In the genomic region with DNA sequence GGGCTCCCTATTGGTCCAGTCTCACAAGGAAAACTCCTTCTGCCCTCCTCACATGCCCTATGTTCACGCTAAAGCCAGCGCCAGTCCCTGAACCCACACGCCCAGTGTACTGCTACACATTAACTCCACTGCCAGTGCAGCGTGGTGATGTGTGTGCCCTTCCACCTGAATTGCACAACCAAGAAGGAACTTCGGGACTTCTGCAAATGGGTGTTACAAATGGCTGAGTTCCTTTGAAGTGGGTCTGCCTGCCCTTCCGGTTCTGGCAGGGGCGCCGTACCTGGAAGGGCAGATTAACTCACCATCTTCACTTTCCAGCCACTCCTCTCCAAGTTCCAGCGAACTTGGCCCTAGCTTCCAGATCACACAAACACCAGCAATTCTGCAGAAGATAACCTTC, we compare ENCODE assay signal across 8 mouse cellular contexts. TPM values are rescaled to one million over a fixed set of nuclear protein-coding genes. Genes with fewer than 3 reads are reported as not detected.
DNase-seq lines count a peak whose midpoint lies in the region; ATAC-seq and TF ChIP-seq lines count a peak whose summit lies in the region.

No protein-coding gene starts in this region.

- H3K9me3 ChIP-seq in E14TG2a.4 (ENCODE audit: low read length) = no peaks in the 10 kb centered on the region
- H3K9me3 ChIP-seq in embryonic facial prominence, embryonic 10.5 days = 0 out of 2 replicates have a peak, but pooled peaks cover 3% of the 10 kb centered on the region
- no peaks in the 10 kb centered on the region for H3K9me3 ChIP-seq in hindbrain, embryonic 15.5 days
- no peaks in the 10 kb centered on the region for H3K9me3 ChIP-seq in liver, embryonic 14.5 days (ENCODE audit: control insufficient read depth, low read length)
- H3K9me3 ChIP-seq in neural tube, embryonic 15.5 days (replicated peaks) = no peaks in the 10 kb centered on the region

- peaks cover 96% of the 10 kb centered on the region for H3K4me1 ChIP-seq in E14TG2a.4 (replicated peaks; ENCODE audit: low read depth, low read length)
- H3K4me1 ChIP-seq in embryonic facial prominence, embryonic 10.5 days = peaks cover 65% of the 10 kb centered on the region
- peaks cover 31% of the 10 kb centered on the region for H3K4me1 ChIP-seq in hindbrain, embryonic 15.5 days (replicated peaks)
- H3K4me1 ChIP-seq in liver, embryonic 14.5 days (replicated peaks; ENCODE audit: control insufficient read depth in 2 of 2, insufficient read depth in 2 of 2, low read length in 1 of 2) = peaks cover 2 to 37% of the 10 kb centered on the region in 2 experiments; a peak in 3 of 4 replicates
- H3K4me1 ChIP-seq in neural tube, embryonic 15.5 days = peaks cover 42% of the 10 kb centered on the region

- H3K4me2 ChIP-seq in hindbrain, embryonic 15.5 days = peak overlapping the region; percentile 54
- H3K4me2 ChIP-seq in liver, embryonic 14.5 days (ENCODE audit: low read depth) = peak overlapping the region; percentile 55
- peak overlapping the region; percentile 63 for H3K4me2 ChIP-seq in neural tube, embryonic 15.5 days

- H3K27ac ChIP-seq in embryonic facial prominence, embryonic 10.5 days (replicated peaks) = peak overlapping the region; percentile 84
- H3K27ac ChIP-seq in hindbrain, embryonic 15.5 days (replicated peaks) = peak overlapping the region; percentile 71; the same call in 1 of the 2 replicates
- no peak overlapping the region for H3K27ac ChIP-seq in liver, embryonic 14.5 days
- H3K27ac ChIP-seq in neural tube, embryonic 15.5 days (replicated peaks) = peak overlapping the region; percentile 60; the same call in 1 of the 2 replicates

- TF ChIP-seq EP300 in liver, embryonic 14.5 days (IDR thresholded peaks at IDR 0.05; ENCODE audit: low read depth) = no peak

- no peak for DNase-seq in embryonic facial prominence, embryonic 10.5 days (ENCODE audit: low spot score)
- DNase-seq in liver, embryonic 14.5 days (ENCODE audit: low read depth in 3 of 3, low spot score in 3 of 3) = no peak
- no peak for DNase-seq in layer of hippocampus, postnatal 10 days (ENCODE audit: low spot score in 2 of 2)
- DNase-seq in layer of hippocampus, adult 18-20 months (ENCODE audit: low spot score in 2 of 2) = no peak

- H3K27me3 ChIP-seq in E14TG2a.4 (ENCODE audit: insufficient read depth, low read length) = no peaks in the 10 kb centered on the region
- H3K27me3 ChIP-seq in embryonic facial prominence, embryonic 10.5 days (replicated peaks; ENCODE audit: low read depth, poor library complexity, severe bottlenecking) = 0 out of 2 replicates have a peak, but pooled peaks cover 3% of the 10 kb centered on the region
- no peaks in the 10 kb centered on the region for H3K27me3 ChIP-seq in hindbrain, embryonic 15.5 days
- H3K27me3 ChIP-seq in liver, embryonic 14.5 days (ENCODE audit: control insufficient read depth, insufficient read depth, low read length) = no peaks in the 10 kb centered on the region; the same call in 1 of the 2 replicates
- no peaks in the 10 kb centered on the region for H3K27me3 ChIP-seq in neural tube, embryonic 15.5 days (replicated peaks)

- ATAC-seq in hindbrain, embryonic 15.5 days (ENCODE audit: low FRiP score, low read depth) = no peak
- no peak for ATAC-seq in liver, embryonic 14.5 days (ENCODE audit: insufficient read depth)
- ATAC-seq in neural tube, embryonic 15.5 days (ENCODE audit: low FRiP score) = no peak
- ATAC-seq in activated CD4-positive, CD25-positive, alpha-beta regulatory T cell, adult 4 months = no peak

- no peak overlapping the region for H3K9ac ChIP-seq in hindbrain, embryonic 15.5 days
- H3K9ac ChIP-seq in liver, embryonic 14.5 days (replicated peaks) = no peak overlapping the region
- no peak overlapping the region for H3K9ac ChIP-seq in neural tube, embryonic 15.5 days (replicated peaks)

- WGBS in embryonic facial prominence, embryonic 10.5 days = 35% methylated on average over 9 of the region's 9 CpGs
- WGBS in hindbrain, embryonic 15.5 days = 52% methylated on average over 9 of the region's 9 CpGs
- 13% methylated on average over 9 of the region's 9 CpGs for WGBS in liver, embryonic 14.5 days (ENCODE audit: insufficient replicate concordance)
- 46% methylated on average over 9 of the region's 9 CpGs for WGBS in neural tube, embryonic 15.5 days

- H3K4me3 ChIP-seq in E14TG2a.4 (replicated peaks; ENCODE audit: low read length) = peak overlapping the region; percentile 70
- H3K4me3 ChIP-seq in embryonic facial prominence, embryonic 10.5 days = peak overlapping the region; percentile 48; the same call in 1 of the 2 replicates
- H3K4me3 ChIP-seq in hindbrain, embryonic 15.5 days = no peak overlapping the region
- H3K4me3 ChIP-seq in liver, embryonic 14.5 days (ENCODE audit: insufficient read depth in 1 of 2, low read depth in 2 of 2, low read length in 2 of 2) = no peak overlapping the region
- no peak overlapping the region for H3K4me3 ChIP-seq in neural tube, embryonic 15.5 days (replicated peaks)

- TF ChIP-seq CTCF in E14TG2a.4 (conservative IDR thresholded peaks at IDR 0.05; ENCODE audit: low read length) = no peak
- TF ChIP-seq CTCF in liver, embryonic 14.5 days (IDR thresholded peaks at IDR 0.05; ENCODE audit: low read depth) = no peak

- peaks cover 36% of the 10 kb centered on the region for H3K36me3 ChIP-seq in E14TG2a.4 (ENCODE audit: insufficient read depth, low read length)
- no peaks in the 10 kb centered on the region for H3K36me3 ChIP-seq in embryonic facial prominence, embryonic 10.5 days (replicated peaks)
- H3K36me3 ChIP-seq in hindbrain, embryonic 15.5 days = no peaks in the 10 kb centered on the region
- no peaks in the 10 kb centered on the region for H3K36me3 ChIP-seq in liver, embryonic 14.5 days (replicated peaks; ENCODE audit: control insufficient read depth, insufficient read depth, low read depth)
- H3K36me3 ChIP-seq in neural tube, embryonic 15.5 days = no peaks in the 10 kb centered on the region

RNA-seq across cellular contexts. Expression of gene Egln3, which starts 12.5 kb away (rescaled TPM):
- 4.7 and 5.5 TPM in 2 replicates for polyA plus RNA-seq in embryonic facial prominence, embryonic 10.5 days (2016; fragmentation: Nextera tagmentation; extraction: Ambion mirVana)
- polyA plus RNA-seq in hindbrain, embryonic 15.5 days (2015; fragmentation: Nextera tagmentation; extraction: Ambion mirVana) = 7.4 TPM in 2 replicates
- polyA plus RNA-seq in liver, embryonic 14.5 days (2012; rRNA removed) = 0.96 and 1.1 TPM in 2 replicates
- polyA plus RNA-seq in liver, embryonic 14.5 days (2014; fragmentation: Nextera tagmentation; extraction: Ambion mirVana) = 0.99 and 1.5 TPM in 2 replicates
- 6.6 and 11.8 TPM in 2 replicates for polyA plus RNA-seq in neural tube, embryonic 15.5 days (2015; fragmentation: Nextera tagmentation; extraction: Ambion mirVana)
- polyA plus RNA-seq in activated CD4-positive, CD25-positive, alpha-beta regulatory T cell, adult 4 months (2017; shearing (Covaris generic)) = 1 to 10 TPM; 1.7 to 2.3 TPM
- 1 to 10 TPM; 5.2 to 5.7 TPM for total RNA-seq in layer of hippocampus, postnatal 10 days (2021)
- 1 to 10 TPM; 5.5 TPM for total RNA-seq in layer of hippocampus, adult 18-20 months (2021)

Comparison
In these comparisons a context has a peak if more than half of its experiments do, and no peak if none do; other contexts are left out.
1. H3K4me3 ChIP-seq: peak in E14TG2a.4 (single experiment) and embryonic facial prominence, embryonic 10.5 days (single experiment); none in hindbrain, embryonic 15.5 days (single experiment), liver, embryonic 14.5 days (0 of 2) and neural tube, embryonic 15.5 days (single experiment).
2. Peak in every context shown above with its lines, with median percentiles within 50 percentile points of each other: H3K4me2 ChIP-seq.